Mouse (Mus musculus) spleen, adult 2 months (tissue): Measurements from ENCODE around the gene Vmn1r3.
"Not testable (repeated sequence)": the region's sequence is repeated elsewhere in the genome, so short reads cannot be mapped to it uniquely, and the experiment has no call there.

ENCODE experiments used
- CTCF ChIP-seq: fragments of 200-500 bp; IDR thresholded peaks from 2 replicates; pipeline ENCODE4 v1.5.1; 2011; ENCODE audit warnings: mild to moderate bottlenecking, inconsistent platforms; ENCODE audit not compliant: insufficient read depth, insufficient read length, insufficient replicate concordance; ENCODE audit errors: extremely low read depth
- POLR2A ChIP-seq: fragments of 200-500 bp; IDR thresholded peaks from 2 replicates; pipeline ENCODE4 v1.6.1; 2011; ENCODE audit warnings: low read depth, low read length, inconsistent platforms

- TF ChIP-seq CTCF, POLR2A: not testable (repeated sequence)
Measured at GRCm38 (mm10) chr4:3174586-3174985, 10.6 kb downstream of the Vmn1r3 start.
